8 mouse cellular contexts compared by ENCODE assay signal in genomic region chr19:38030673-38031137, GRCm38 (mm10). TPM values are rescaled to one million over a fixed set of nuclear protein-coding genes. Genes with fewer than 3 reads are reported as not detected.
DNase-seq lines count a peak whose midpoint lies in the region; ATAC-seq and TF ChIP-seq lines count a peak whose summit lies in the region.

No protein-coding gene starts in this region.

- no peaks in the 10 kb centered on the region for H3K27me3 ChIP-seq in embryonic facial prominence, embryonic 15.5 days
- no peaks in the 10 kb centered on the region for H3K27me3 ChIP-seq in thymus, adult 2 months (ENCODE audit: control insufficient read depth, insufficient read depth, low read length)

- ATAC-seq in cerebellum, adult (ENCODE audit: insufficient number of reproducible peaks, low FRiP score, low TSS enrichment), result peak; percentile 67; the same call in 1 of the 2 replicates
- peak; percentile 54; the same call in 1 of the 2 replicates for ATAC-seq in embryonic facial prominence, embryonic 15.5 days (ENCODE audit: insufficient number of reproducible peaks, low FRiP score, low TSS enrichment, low read depth)

- no peak for DNase-seq in cerebellum, adult 9-11 months
- DNase-seq in B cell, adult 2 months, result peak; percentile 55 to 61
- DNase-seq in heart, postnatal 14 days, result peak; percentile 64 to 71
- peak; percentile 82 for DNase-seq in kidney, postnatal 14 days
- peak; percentile 47 for DNase-seq in thymus, adult 2 months

- intact Hi-C loops in heart, postnatal 14 days (cut with DNase I), result no loop called here

- H3K27ac ChIP-seq in embryonic facial prominence, embryonic 15.5 days (replicated peaks), result no peak overlapping the region
- H3K27ac ChIP-seq in macrophage, result peak overlapping the region; percentile 47
- no peak overlapping the region for H3K27ac ChIP-seq in thymus, adult 2 months (ENCODE audit: control insufficient read depth, insufficient read depth, low read length)

- H3K36me3 ChIP-seq in embryonic facial prominence, embryonic 15.5 days, result no peaks in the 10 kb centered on the region
- peaks cover 9% of the 10 kb centered on the region; the same call in 1 of the 2 replicates for H3K36me3 ChIP-seq in macrophage (ENCODE audit: inconsistent target)
- no peaks in the 10 kb centered on the region for H3K36me3 ChIP-seq in thymus, adult 2 months (ENCODE audit: control insufficient read depth, insufficient read depth, low read length)

- TF ChIP-seq POLR2A in thymus, adult 2 months (IDR thresholded peaks at IDR 0.05; ENCODE audit: control insufficient read depth, extremely low read depth, insufficient read depth, low read length, poor library complexity), result no peak

- 7% methylated on average over 16 of the region's 23 CpGs for WGBS in embryonic facial prominence, embryonic 15.5 days
- WGBS in macrophage (ENCODE audit: missing documents), result 33% methylated on average over 10 of the region's 23 CpGs
- 10% methylated on average over 17 of the region's 23 CpGs for WGBS in thymus, adult 2 months

- no peaks in the 10 kb centered on the region for H3K9me3 ChIP-seq in embryonic facial prominence, embryonic 15.5 days (replicated peaks)

- 0 out of 2 replicates have a peak overlapping the region, but pooled peaks have one; percentile 13 for H3K4me2 ChIP-seq in embryonic facial prominence, embryonic 15.5 days (replicated peaks)

- TF ChIP-seq CTCF in thymus, adult 2 months (IDR thresholded peaks at IDR 0.05; ENCODE audit: borderline replicate concordance, control insufficient read depth, extremely low read depth, insufficient read depth, low read length, poor library complexity), result no peak

- peaks cover 96% of the 10 kb centered on the region for H3K79me2 ChIP-seq in macrophage (ENCODE audit: inconsistent target)

- no peak overlapping the region for H3K4me3 ChIP-seq in embryonic facial prominence, embryonic 15.5 days (replicated peaks)
- H3K4me3 ChIP-seq in macrophage (ENCODE audit: inconsistent target), result no peak overlapping the region
- H3K4me3 ChIP-seq in thymus, adult 2 months (ENCODE audit: control insufficient read depth, insufficient read depth, low read length), result no peak overlapping the region

- H3K4me1 ChIP-seq in embryonic facial prominence, embryonic 15.5 days, result peaks cover 21% of the 10 kb centered on the region
- peaks cover 16% of the 10 kb centered on the region for H3K4me1 ChIP-seq in thymus, adult 2 months (replicated peaks; ENCODE audit: control insufficient read depth, insufficient read depth, low read length)

- no peak overlapping the region for H3K9ac ChIP-seq in embryonic facial prominence, embryonic 15.5 days

RNA-seq across cellular contexts. Expression of gene Myof, which starts 12.7 kb away (rescaled TPM):
- 16.2 and 17.4 TPM in 2 replicates for polyA plus RNA-seq in embryonic facial prominence, embryonic 15.5 days (2015; fragmentation: Nextera tagmentation; extraction: Ambion mirVana)
- total RNA-seq in heart, postnatal 14 days (2021), result 10 to 100 TPM; 14.3 to 15.9 TPM
- 100 to 1,000 TPM; 263 to 895 (median 496) TPM for total RNA-seq in macrophage (2018; cell fraction: chromatin; rRNA removed)
- 100 to 1,000 TPM; 124 to 277 (median 175) TPM for total RNA-seq in macrophage (2018; cell fraction: cytosol; rRNA removed)
- 100 to 1,000 TPM; 215 to 589 (median 305) TPM for total RNA-seq in macrophage (2018; cell fraction: nucleus; rRNA removed)
- 161 to 281 TPM (median 178 TPM) in 3 replicates for polyA plus RNA-seq in macrophage (2018)
- 6.4 and 8.1 TPM in 2 replicates for polyA plus RNA-seq in thymus, adult 2 months (2012; rRNA removed)

RNA-seq across cellular contexts. Expression of gene Cep55, which starts 24.1 kb away (rescaled TPM):
- 17.6 and 18.1 TPM in 2 replicates for polyA plus RNA-seq in embryonic facial prominence, embryonic 15.5 days (2015; fragmentation: Nextera tagmentation; extraction: Ambion mirVana)
- 1 to 10 TPM; 2.5 to 3.5 TPM for total RNA-seq in heart, postnatal 14 days (2021)
- total RNA-seq in macrophage (2018; cell fraction: chromatin; rRNA removed), result 10 to 100 TPM in 1 of 26 experiments, 1 to 10 TPM in 21, under 1 TPM in 4; 0.52 to 12.2 (median 2.1) TPM
- 1 to 10 TPM in 23 of 26 experiments, under 1 TPM in 3; 0.82 to 5.8 (median 1.9) TPM for total RNA-seq in macrophage (2018; cell fraction: cytosol; rRNA removed)
- total RNA-seq in macrophage (2018; cell fraction: nucleus; rRNA removed), result 10 to 100 TPM in 1 of 26 experiments, 1 to 10 TPM in 19, under 1 TPM in 6; 0.47 to 11.5 (median 1.6) TPM
- polyA plus RNA-seq in macrophage (2018), result 0.91 to 8.9 TPM (median 6.7 TPM) in 3 replicates
- 8.4 and 10.4 TPM in 2 replicates for polyA plus RNA-seq in thymus, adult 2 months (2012; rRNA removed)
